Mouse (Mus musculus) cortical plate, adult 2 months (tissue): Measurements from ENCODE around the gene Itpk1. TPM values are rescaled to one million over a fixed set of nuclear protein-coding genes. Genes with fewer than 3 reads are reported as not detected.

Source experiments
- H3K27ac ChIP-seq: fragments of 200-500 bp; 2 replicates; pipeline ENCODE4 v1.5.1; 2012; ENCODE audit warnings: low read length, control low read depth, inconsistent platforms; ENCODE audit not compliant: insufficient read depth
- H3K4me1 ChIP-seq: fragments of 200-500 bp; 2 replicates; pipeline ENCODE4 v1.6.1; 2011; ENCODE audit warnings: low read length; ENCODE audit not compliant: control insufficient read depth, insufficient read depth
- H3K4me3 ChIP-seq: fragments of 200-500 bp; 2 replicates; pipeline ENCODE4 v1.5.1; 2011; ENCODE audit warnings: mild to moderate bottlenecking, low read length, control low read depth; ENCODE audit not compliant: insufficient read depth
- CTCF ChIP-seq: fragments of 200-500 bp; IDR thresholded peaks from 2 replicates; pipeline ENCODE4 v1.5.1; 2011; ENCODE audit warnings: mild to moderate bottlenecking, control low read depth, low read length; ENCODE audit not compliant: insufficient read depth; ENCODE audit errors: extremely low read depth
- POLR2A ChIP-seq: fragments of 200-500 bp; IDR thresholded peaks from 2 replicates; pipeline ENCODE4 v1.6.1; 2011; ENCODE audit warnings: mild to moderate bottlenecking, low read length, control low read depth; ENCODE audit not compliant: insufficient read depth; ENCODE audit errors: extremely low read depth
- polyA plus RNA-seq: library from polyadenylated mRNA; depleted of rRNA; stranded (reverse); fragments of >200 nt; gene quantifications from 2 replicates; pipeline ENCODE4 v1.2.3, GENCODE M21; 2012

Itpk1 gene
- polyA plus RNA-seq, 1 experiment, result 42.6 TPM

- Histone ChIP-seq H3K27ac (peak overlapping the region; percentile 54), H3K4me3 (peak overlapping the region; percentile 49), H3K4me1 (peaks cover 20% of the 10 kb centered on the region)
- TF ChIP-seq POLR2A (no peak), CTCF (no peak)
Observed at GRCm38 (mm10) chr12:102703921-102704408, 765 bp downstream of the Itpk1 start.

DNA sequence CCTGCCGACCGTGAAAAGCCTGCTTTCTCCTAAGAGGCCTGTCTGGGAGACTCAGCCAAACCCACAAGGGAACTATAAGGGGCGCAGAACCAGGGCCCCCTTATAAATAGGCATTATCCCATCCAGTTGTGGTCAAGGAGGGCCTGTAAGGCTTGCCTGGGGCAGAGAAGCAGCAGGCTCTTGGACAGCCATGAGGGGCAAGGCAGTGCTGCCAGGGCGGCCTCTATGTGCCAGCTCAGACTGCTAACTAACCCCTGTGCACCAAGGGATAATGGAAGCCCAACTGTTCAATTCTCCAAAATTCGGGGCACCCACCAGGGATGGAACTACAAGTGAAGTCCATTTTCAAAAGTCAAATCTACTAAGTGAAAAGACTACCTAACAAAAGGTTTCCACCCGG, 1.3 kb downstream of the Itpk1 start:
- TF ChIP-seq CTCF, result no peak
- TF ChIP-seq POLR2A, result no peak
- Histone ChIP-seq H3K4me3 (peak overlapping the region; percentile 49), H3K4me1 (peaks cover 20% of the 10 kb centered on the region), H3K27ac (peak overlapping the region; percentile 27; the same call in 1 of the 2 replicates)

DNA sequence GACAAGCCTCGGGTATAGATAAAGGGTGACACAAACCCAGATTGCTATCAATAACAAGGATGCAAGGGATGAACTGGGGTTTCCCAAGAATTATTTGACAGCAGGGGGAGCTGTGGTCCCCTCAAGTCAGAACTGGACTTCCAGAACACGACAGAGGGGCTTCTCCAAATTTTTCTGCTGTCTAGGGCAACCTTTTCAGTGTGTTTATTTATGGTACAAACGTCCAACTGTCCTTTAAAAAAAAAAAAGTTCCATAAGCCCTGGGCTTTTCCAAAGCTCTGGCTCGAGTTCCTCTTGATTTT, 1.7 kb downstream of the Itpk1 start:
- H3K27ac ChIP-seq, result no peak overlapping the region
- TF ChIP-seq CTCF (peak; percentile 30; the same call in 1 of the 2 replicates), POLR2A (no peak)
- peaks cover 20% of the 10 kb centered on the region for H3K4me1 ChIP-seq
- peak overlapping the region; percentile 49 for H3K4me3 ChIP-seq

DNA sequence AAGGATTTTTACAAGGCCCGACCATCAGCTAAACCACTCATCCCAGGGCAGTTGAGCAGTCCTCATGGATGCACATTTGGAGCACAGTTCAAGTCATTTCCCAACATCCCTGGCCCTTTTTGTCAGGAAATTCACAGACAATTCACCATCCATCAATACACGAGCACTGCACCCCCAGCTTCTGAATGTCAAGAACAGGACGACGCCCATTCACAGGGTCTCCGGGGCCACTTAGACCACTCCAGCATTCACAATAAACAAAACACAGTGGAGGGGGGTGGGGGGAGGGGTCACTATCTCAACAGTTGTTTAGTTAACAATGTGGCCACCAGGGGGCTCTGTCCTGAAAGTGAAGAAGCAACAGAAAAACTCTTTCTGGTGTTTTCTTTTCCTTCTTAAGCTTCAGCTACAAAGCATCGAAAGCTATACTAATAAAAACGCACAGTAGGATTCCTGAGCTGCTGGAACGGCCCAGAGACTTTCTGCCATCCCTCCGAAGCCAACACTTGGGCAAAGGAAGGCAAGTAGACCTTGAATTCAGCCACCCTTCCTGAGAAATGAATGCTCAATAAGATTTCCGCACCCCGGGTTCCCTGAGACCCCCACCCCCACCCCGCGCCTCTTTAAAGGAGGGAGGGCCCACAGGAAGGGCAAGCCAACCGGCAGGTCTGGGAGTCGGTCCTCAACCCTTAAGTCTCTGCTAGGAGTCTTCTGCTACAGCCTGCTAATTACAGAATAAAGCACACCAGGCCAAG, 2.2 kb downstream of the Itpk1 start:
- no peak for TF ChIP-seq POLR2A
- TF ChIP-seq CTCF, result peak; percentile 37; the same call in 1 of the 2 replicates
- no peak overlapping the region for H3K27ac ChIP-seq
- H3K4me1 ChIP-seq, result peaks cover 21% of the 10 kb centered on the region
- H3K4me3 ChIP-seq, result peak overlapping the region; percentile 49

GRCm38 (mm10) chr12:102701691-102702207, 3.0 kb downstream of the Itpk1 start:
- H3K4me1 ChIP-seq, result peaks cover 27% of the 10 kb centered on the region
- H3K4me3 ChIP-seq, result no peak overlapping the region
- no peak overlapping the region for H3K27ac ChIP-seq
- TF ChIP-seq POLR2A (no peak), CTCF (no peak)

- peak overlapping the region; percentile 13; the same call in 1 of the 2 replicates for H3K27ac ChIP-seq
- H3K4me3 ChIP-seq, result no peak overlapping the region
- H3K4me1 ChIP-seq, result peaks cover 26% of the 10 kb centered on the region
Observed at GRCm38 (mm10) chr12:102700453-102700852, 4.3 kb downstream of the Itpk1 start.

GRCm38 (mm10) chr12:102699156-102699555, 5.6 kb downstream of the Itpk1 start:
- Histone ChIP-seq H3K4me3 (no peak overlapping the region), H3K4me1 (peaks cover 29% of the 10 kb centered on the region), H3K27ac (no peak overlapping the region)
- TF ChIP-seq CTCF (no peak), POLR2A (no peak)

More at GRCm38 (mm10) chr12:102700453-102700852, 4.3 kb downstream of the Itpk1 start:
- no peak for TF ChIP-seq CTCF
- TF ChIP-seq POLR2A, result no peak

GRCm38 (mm10) chr12:102698089-102698684, 6.5 kb downstream of the Itpk1 start:
- Histone ChIP-seq H3K4me1 (peaks cover 29% of the 10 kb centered on the region), H3K4me3 (no peak overlapping the region), H3K27ac (no peak overlapping the region)
- TF ChIP-seq POLR2A, result no peak
- no peak for TF ChIP-seq CTCF

DNA sequence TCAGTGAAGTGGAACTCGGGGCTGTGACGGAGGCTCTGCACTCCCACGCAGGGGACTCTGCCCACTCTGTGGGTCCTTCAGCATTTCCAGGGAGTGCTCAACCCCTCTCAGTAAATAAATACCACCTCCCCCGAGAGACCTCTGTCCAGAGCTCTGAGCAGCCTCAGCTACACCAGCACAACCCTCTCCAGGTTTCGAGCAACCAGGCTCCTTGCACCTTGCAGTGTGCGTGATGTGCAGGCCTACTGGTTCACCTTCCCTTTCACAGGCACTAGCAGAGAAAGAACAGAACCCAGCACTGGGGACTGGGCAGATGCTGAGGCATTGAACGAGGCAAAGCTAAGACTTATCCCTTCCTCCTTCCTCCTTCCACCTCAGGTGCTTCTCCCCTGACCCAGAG, 7.3 kb downstream of the Itpk1 start:
- no peak overlapping the region for H3K4me3 ChIP-seq
- no peak overlapping the region for H3K27ac ChIP-seq
- peaks cover 28% of the 10 kb centered on the region for H3K4me1 ChIP-seq
- no peak for TF ChIP-seq CTCF
- TF ChIP-seq POLR2A, result no peak
